Mouse (Mus musculus): ENCODE measurements at regions not wholly inside any gene's neighbourhood (a gene's known extent, or its start where the extent isn't known, plus 50 kb on each side); places are given as distances from the start of the nearest gene placed in this dataset.

GRCm38 (mm10) chr16:95844691-95845090, 142.8 kb downstream of the Ets2 start:
- TF ChIP-seq POLR2A (IDR thresholded peaks at IDR 0.05; ENCODE audit: extremely low read depth, insufficient read depth, low read length), result no peak
- TF ChIP-seq CTCF (IDR thresholded peaks at IDR 0.05; ENCODE audit: low read depth, low read length), result no peak
